Mouse (Mus musculus) small intestine, adult 2 months (tissue): ENCODE data around the gene Cacna1e.

Experiments
- CTCF ChIP-seq: fragments of 200-500 bp; IDR thresholded peaks from 2 replicates; pipeline ENCODE4 v1.5.1; 2012; ENCODE audit warnings: low read depth, mild to moderate bottlenecking, control low read depth, inconsistent platforms, low read length, moderate library complexity, mixed read lengths; ENCODE audit not compliant: insufficient replicate concordance, insufficient read length; ENCODE audit errors: extremely low read depth
- POLR2A ChIP-seq: fragments of 200-500 bp; IDR thresholded peaks from 2 replicates; pipeline ENCODE4 v1.6.1; 2012; ENCODE audit warnings: low read depth, mild to moderate bottlenecking, control low read depth, inconsistent platforms, low read length, moderate library complexity

- no peak for TF ChIP-seq CTCF
- TF ChIP-seq POLR2A, result no peak
These were observed 467.7 kb downstream of the Cacna1e start for GRCm38 (mm10) chr1:154416384-154417155.
